Mouse (Mus musculus) cortical plate, adult 2 months (tissue): ENCODE results near the gene Tmem150a. TPM values are rescaled to one million over a fixed set of nuclear protein-coding genes. Genes with fewer than 3 reads are reported as not detected.
A peak's percentile ranks its signal among the peaks of the same experiment; 100 is the strongest.

Experiments used
- H3K27ac ChIP-seq: fragments of 200-500 bp; 2 replicates; pipeline ENCODE4 v1.5.1; 2012; ENCODE audit warnings: low read length, control low read depth, inconsistent platforms; ENCODE audit not compliant: insufficient read depth
- H3K4me1 ChIP-seq: fragments of 200-500 bp; 2 replicates; pipeline ENCODE4 v1.6.1; 2011; ENCODE audit warnings: low read length; ENCODE audit not compliant: control insufficient read depth, insufficient read depth
- H3K4me3 ChIP-seq: fragments of 200-500 bp; 2 replicates; pipeline ENCODE4 v1.5.1; 2011; ENCODE audit warnings: mild to moderate bottlenecking, low read length, control low read depth; ENCODE audit not compliant: insufficient read depth
- CTCF ChIP-seq: fragments of 200-500 bp; IDR thresholded peaks from 2 replicates; pipeline ENCODE4 v1.5.1; 2011; ENCODE audit warnings: mild to moderate bottlenecking, control low read depth, low read length; ENCODE audit not compliant: insufficient read depth; ENCODE audit errors: extremely low read depth
- POLR2A ChIP-seq: fragments of 200-500 bp; IDR thresholded peaks from 2 replicates; pipeline ENCODE4 v1.6.1; 2011; ENCODE audit warnings: mild to moderate bottlenecking, low read length, control low read depth; ENCODE audit not compliant: insufficient read depth; ENCODE audit errors: extremely low read depth
- polyA plus RNA-seq: library from polyadenylated mRNA; depleted of rRNA; stranded (reverse); fragments of >200 nt; gene quantifications from 2 replicates; pipeline ENCODE4 v1.2.3, GENCODE M21; 2012

Tmem150a gene
- polyA plus RNA-seq, 1 experiment = 23.4 TPM

GRCm38 (mm10) chr6:72382494-72382893, 27.2 kb downstream of the Tmem150a start:
- peaks cover 1% of the 10 kb centered on the region; the same call in 1 of the 2 replicates for H3K4me1 ChIP-seq
- H3K27ac ChIP-seq = no peak overlapping the region
- TF ChIP-seq POLR2A = no peak
- TF ChIP-seq CTCF = no peak
- H3K4me3 ChIP-seq = no peak overlapping the region

GRCm38 (mm10) chr6:72383142-72383820, 28.0 kb downstream of the Tmem150a start:
- H3K27ac ChIP-seq = no peak overlapping the region
- no peak for TF ChIP-seq POLR2A
- TF ChIP-seq CTCF = no peak
- no peak overlapping the region for H3K4me3 ChIP-seq
- H3K4me1 ChIP-seq = peaks cover 1% of the 10 kb centered on the region; the same call in 1 of the 2 replicates

- TF ChIP-seq CTCF (no peak), POLR2A (no peak)
- Histone ChIP-seq H3K27ac (no peak overlapping the region), H3K4me3 (no peak overlapping the region), H3K4me1 (peaks cover 1% of the 10 kb centered on the region; the same call in 1 of the 2 replicates)
Measured at GRCm38 (mm10) chr6:72383952-72384351, 28.7 kb downstream of the Tmem150a start.

- TF ChIP-seq POLR2A = no peak
- no peak for TF ChIP-seq CTCF
- H3K4me3 ChIP-seq = no peak overlapping the region
- no peak overlapping the region for H3K27ac ChIP-seq
- peaks cover 1% of the 10 kb centered on the region; the same call in 1 of the 2 replicates for H3K4me1 ChIP-seq
Measured at GRCm38 (mm10) chr6:72385258-72385657, 30.0 kb downstream of the Tmem150a start.

- no peak overlapping the region for H3K4me3 ChIP-seq
Measured at GRCm38 (mm10) chr6:72386561-72386960, 31.3 kb downstream of the Tmem150a start.

GRCm38 (mm10) chr6:72387816-72388215, 32.6 kb downstream of the Tmem150a start:
- TF ChIP-seq CTCF (no peak), POLR2A (no peak)
- Histone ChIP-seq H3K27ac (no peak overlapping the region), H3K4me3 (no peak overlapping the region), H3K4me1 (no peaks in the 10 kb centered on the region)

More at GRCm38 (mm10) chr6:72386561-72386960, 31.3 kb downstream of the Tmem150a start:
- no peak for TF ChIP-seq POLR2A
- no peak for TF ChIP-seq CTCF
- Histone ChIP-seq H3K4me1 (no peaks in the 10 kb centered on the region), H3K27ac (no peak overlapping the region)

- TF ChIP-seq CTCF (no peak), POLR2A (no peak)
- Histone ChIP-seq H3K27ac (no peak overlapping the region), H3K4me3 (no peak overlapping the region), H3K4me1 (no peaks in the 10 kb centered on the region)
Measured at GRCm38 (mm10) chr6:72388266-72388665, 33.0 kb downstream of the Tmem150a start.

- TF ChIP-seq POLR2A (no peak), CTCF (no peak)
Measured at GRCm38 (mm10) chr6:72388791-72389329, 33.6 kb downstream of the Tmem150a start.

GRCm38 (mm10) chr6:72389471-72389940, 34.3 kb downstream of the Tmem150a start:
- peak overlapping the region; percentile 36 for H3K4me3 ChIP-seq
- H3K4me1 ChIP-seq = no peaks in the 10 kb centered on the region
- TF ChIP-seq POLR2A = no peak
- no peak for TF ChIP-seq CTCF
- peak overlapping the region; percentile 57; the same call in 1 of the 2 replicates for H3K27ac ChIP-seq

More at GRCm38 (mm10) chr6:72388791-72389329, 33.6 kb downstream of the Tmem150a start:
- no peaks in the 10 kb centered on the region for H3K4me1 ChIP-seq
- H3K4me3 ChIP-seq = no peak overlapping the region
- H3K27ac ChIP-seq = no peak overlapping the region

GRCm38 (mm10) chr6:72389941-72390771, 34.9 kb downstream of the Tmem150a start, which contains the start of gene Vamp8:
Gene Vamp8, minus strand, starts transcription at chr6:72390703.
- peak within 1 kb of the TSS; percentile 36 for H3K4me3 ChIP-seq
- TF ChIP-seq CTCF (no peak), POLR2A (no peak)
- H3K4me1 ChIP-seq = no peaks in the 10 kb centered on the region
- peak within 1 kb of the TSS; percentile 57 for H3K27ac ChIP-seq
